Mouse (Mus musculus) liver, adult 2 months (tissue): ENCODE measurements around the gene Adad2.

Experiments
- CTCF ChIP-seq: fragments of 200-500 bp; IDR thresholded peaks from 2 replicates; pipeline ENCODE4 v1.5.1; 2011; ENCODE audit warnings: low read depth, low read length, control low read depth
- POLR2A ChIP-seq: fragments of 200-500 bp; IDR thresholded peaks from 2 replicates; pipeline ENCODE4 v1.6.1; 2011; ENCODE audit warnings: low read length, control low read depth; ENCODE audit not compliant: insufficient read depth; ENCODE audit errors: extremely low read depth

DNA sequence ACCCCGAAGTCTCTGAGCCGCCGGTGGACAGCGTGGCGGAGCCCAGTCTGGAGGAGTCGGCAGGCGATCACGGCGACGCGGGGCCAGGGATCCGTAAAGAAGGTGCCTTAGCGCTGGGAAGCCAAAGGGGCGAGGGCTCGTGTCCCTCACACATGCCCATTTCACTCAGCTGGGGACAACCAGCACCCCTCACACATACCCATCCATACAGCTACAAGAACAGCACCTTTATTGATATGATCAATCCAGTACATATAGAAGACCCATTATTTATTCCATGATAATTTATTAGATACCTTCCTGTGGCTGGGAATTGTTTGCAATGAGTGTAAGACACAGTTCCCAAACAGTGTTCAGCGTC lies 37.2 kb upstream of the Adad2 start:
- TF ChIP-seq POLR2A (no peak), CTCF (no peak)
